Mouse (Mus musculus) cerebellum, adult 9-10 months (tissue): ENCODE data around the gene Dhtkd1.
A peak's percentile ranks its signal among the peaks of the same experiment; 100 is the strongest.
"Not testable (repeated sequence)": the region's sequence is repeated elsewhere in the genome, so short reads cannot be mapped to it uniquely, and the experiment has no call there.

Experiments used
- DNase-seq: peaks from one replicate; pipeline ENCODE4 v3.0.0; 2022

Gene Dhtkd1

DNA sequence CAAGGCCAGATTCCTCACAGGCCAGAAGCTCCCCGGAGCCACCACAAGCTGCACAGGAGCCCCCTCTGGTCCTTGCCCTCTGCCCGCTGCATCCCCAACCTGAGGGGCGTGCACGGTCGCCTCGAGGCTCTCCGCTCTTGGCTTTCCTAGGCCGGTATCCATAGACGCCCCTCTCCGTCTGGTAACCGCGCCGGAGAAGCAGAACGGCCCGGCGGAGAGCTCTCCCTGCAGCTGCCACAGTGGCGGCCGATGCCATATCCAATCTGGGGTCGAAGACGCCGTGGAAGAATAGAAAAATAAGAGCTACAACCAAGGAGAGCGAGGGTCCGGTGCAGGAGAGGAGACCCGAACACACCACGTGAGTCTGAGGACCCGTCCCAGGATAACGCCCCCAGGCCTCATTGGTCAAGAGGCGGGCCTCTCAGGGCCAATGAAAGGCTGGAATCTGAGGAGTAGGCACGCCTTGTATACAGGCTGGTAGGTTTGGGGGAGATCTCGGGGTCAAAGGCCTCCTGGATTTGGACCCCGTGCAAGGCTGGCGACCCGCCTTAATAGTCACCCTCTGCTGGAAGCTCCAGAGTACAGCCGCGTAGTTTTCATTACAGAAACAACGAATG is at the start of gene Dhtkd1:
Gene Dhtkd1, minus strand, starts transcription at position 377 of the 617 bp plus-strand sequence.
- peak; percentile 73 for DNase-seq

DNA sequence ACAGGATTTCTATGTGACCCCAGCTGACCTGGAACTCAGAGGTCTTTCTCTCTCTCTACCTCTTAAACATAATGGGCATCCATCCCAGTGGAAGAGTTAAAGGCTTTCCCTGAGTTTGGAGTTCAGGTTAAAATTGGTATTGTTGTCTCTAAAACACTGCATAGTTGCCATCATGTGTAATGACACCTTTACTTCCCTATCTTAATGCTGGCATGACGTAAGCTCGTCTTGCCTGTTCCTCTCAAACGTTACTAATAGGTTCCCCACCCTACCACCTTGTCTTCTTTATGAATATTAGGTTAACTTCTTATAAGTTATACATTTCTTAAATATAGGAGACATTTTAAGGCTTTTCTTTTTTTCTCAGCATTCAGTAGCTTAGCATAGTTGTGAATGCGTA is 34.9 kb upstream of the Dhtkd1 start:
- DNase-seq, result no peak

DNA sequence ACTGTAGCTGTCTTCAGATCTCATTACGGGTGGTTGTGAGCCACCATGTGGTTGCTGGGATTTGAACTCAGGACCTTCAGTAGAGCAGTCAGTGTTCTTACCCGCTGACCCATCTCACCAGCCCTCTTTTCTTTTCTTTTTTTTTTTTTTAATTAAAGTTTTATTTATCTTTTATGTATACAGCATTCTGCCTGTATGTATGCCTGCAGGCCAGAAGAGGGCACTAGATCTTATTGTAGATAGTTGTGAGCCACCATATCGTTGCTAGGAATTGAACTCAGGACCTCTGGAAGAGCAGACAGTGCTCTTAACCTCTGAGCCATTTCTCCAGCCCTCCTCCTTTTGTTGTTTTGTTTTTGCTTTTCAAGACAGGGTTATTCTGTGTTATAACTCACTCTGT is 28.0 kb upstream of the Dhtkd1 start:
- DNase-seq, result not testable (repeated sequence)

DNA sequence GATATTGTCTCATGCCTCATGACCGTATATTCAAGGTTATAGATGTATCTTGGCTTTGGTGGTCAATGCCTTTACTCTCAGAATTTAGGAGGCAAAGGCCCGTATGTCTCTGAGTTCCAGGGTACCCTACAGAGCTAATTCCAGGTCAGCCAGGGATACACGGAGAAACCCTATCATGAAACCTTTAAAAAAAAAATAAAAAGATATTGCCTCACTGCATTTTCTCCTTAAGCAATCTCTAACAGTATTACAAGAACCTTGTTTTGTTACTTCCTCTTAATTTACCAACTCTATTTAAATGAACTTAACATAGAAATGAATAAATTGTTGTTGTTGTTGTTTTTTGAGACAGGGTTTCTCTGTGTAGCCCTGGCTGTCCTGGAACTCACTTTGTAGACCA is 23.4 kb upstream of the Dhtkd1 start:
- DNase-seq, result no peak

DNA sequence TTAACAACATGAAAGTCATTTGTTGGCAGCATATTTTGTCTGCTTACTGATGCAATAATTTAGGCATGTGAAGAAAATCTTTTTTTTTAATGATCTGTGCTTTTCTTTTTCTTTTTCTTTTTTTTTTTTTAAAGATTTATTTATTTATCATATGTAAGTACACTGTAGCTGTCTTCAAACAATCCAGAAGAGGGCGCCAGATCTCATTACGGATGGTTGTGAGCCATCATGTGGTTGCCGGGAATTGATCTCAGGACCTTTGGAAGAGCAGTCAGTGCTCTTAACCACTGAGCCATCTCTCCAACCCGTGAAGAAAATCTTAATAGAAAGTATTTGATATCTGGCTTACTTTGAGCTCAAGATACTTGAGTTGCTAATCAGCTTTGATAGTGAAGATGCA is 21.1 kb upstream of the Dhtkd1 start:
- DNase-seq, result not testable (repeated sequence)

DNA sequence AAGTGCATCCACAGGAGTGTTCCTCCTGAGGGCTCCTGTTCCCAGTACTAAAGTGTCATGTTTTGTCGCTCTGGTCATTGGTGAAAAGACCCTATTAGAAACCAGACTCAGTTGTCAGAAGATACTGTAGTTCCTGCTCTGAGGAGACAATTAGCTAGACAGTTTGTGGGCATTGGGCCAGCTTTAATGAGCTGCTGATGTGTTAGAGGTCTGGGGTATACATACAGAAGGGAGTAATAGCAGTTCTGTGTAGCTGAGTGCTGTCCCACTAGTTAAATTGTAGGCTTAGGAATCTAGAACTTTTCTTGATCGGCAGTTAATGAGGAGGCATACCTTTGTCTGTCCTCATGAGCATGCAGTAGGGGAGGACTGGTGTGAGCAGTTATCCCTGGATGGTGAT is 19.7 kb upstream of the Dhtkd1 start:
- no peak for DNase-seq

DNA sequence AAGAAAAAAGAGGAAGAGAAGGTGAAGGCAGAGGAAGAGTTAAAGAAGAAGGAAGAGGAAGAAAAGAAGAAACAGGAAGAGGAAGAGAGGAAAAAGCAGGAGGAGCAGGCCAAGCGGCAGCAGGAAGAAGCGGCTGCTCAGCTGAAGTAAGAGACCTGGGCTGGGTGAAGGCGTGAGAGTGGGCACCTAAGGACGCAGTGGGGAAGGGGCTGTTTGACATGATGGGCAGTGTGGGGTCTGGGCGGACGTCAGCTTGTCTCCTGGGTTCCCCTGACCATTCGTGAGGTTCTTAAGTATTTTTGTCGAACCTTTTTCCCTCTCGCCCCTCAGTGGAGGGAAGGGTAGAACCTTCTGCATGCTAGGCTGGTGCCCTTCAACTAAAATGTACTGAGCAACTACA is 15.1 kb upstream of the Dhtkd1 start:
- DNase-seq, result no peak

DNA sequence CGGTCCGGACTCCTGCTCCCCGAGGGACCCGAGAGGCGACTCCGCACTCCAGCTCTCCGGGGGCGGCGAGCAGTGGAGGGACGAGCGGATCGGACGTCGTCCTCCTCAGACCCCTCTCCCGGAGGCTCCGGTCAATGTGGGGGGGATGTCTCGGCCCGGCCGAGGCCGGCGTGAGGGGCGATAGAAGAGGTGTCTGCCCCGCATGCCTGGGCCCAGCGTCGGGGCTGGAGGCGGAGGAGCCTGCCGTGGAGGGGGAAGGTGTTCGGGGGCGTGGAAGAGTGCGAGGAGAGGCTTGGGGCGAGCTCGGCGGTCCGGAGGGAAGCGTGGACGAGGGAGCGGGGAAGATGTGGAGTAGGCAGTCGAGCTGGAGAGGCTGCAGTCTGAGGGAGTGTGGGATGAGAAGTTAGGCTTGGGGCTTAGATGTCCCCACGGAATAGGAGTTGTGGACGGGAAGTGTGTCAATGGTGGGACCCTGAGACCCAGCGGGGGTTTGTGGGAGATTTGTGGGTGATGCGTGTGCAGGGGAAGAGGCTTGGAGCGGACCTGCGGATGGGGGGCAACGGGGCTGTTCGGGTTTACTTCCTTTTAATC is 9.1 kb upstream of the Dhtkd1 start:
- DNase-seq, result peak; percentile 62

DNA sequence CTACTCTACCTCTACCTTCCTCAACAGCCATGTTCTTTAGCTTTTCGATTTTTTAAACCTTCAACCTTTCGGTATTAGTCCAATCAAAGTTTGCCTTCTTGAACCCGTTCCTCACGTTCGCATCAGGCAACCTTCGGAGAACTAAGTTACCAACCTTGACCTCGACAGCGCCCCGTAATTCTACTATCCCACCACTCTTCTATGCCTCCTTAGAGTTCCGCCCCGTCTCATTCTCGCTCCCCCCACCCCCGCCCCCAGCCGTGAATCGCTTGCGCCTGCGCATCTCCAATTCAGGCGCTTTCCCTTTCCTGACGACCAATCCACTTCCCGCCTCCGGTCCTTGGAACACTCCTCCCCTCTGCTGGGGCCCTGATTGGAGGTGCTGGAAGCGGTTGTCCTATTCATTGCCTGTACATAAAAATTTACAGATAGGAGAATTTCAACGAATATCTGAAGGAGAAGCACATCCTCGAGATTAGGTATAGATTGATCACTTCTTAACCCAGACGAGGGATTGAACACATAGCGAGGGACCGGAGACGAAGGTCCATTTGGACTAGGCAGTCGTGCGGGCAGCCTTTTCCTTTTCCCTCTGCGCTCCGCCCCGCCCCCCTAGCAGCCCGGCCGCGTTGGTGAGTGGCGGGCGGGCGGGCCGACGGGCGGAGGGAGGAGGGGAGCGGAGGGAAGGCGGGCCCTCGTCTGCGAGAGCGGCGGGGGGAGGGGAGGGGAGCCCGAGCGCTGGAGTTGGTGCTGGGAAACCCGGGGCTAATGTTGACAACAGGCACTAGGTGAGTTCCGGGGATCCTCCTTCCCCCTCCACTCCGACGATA is 8.4 kb upstream of the Dhtkd1 start, which contains the start of gene Upf2:
Gene Upf2, plus strand, starts transcription at position 704 of the 830 bp plus-strand sequence.
- peak; percentile 97 for DNase-seq

DNA sequence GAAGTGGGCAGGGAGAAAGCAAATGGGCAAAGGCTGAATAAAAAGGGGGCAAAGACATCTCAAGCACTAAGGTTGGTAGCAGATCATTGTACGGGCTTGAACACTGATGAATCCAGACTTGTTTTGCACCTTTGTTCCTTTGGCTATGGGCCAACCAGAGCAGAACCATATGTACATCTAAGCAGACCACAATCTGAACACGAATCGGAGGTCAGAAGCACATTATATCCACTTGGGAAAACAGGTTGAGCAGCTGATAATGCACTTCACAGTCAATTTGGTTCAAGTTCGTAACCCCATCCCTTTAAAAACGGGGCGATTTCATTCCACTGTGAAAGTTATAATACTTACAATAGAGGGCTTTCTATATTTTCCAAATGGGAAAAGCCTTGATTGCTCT is 7.7 kb upstream of the Dhtkd1 start:
- peak; percentile 75 for DNase-seq

DNA sequence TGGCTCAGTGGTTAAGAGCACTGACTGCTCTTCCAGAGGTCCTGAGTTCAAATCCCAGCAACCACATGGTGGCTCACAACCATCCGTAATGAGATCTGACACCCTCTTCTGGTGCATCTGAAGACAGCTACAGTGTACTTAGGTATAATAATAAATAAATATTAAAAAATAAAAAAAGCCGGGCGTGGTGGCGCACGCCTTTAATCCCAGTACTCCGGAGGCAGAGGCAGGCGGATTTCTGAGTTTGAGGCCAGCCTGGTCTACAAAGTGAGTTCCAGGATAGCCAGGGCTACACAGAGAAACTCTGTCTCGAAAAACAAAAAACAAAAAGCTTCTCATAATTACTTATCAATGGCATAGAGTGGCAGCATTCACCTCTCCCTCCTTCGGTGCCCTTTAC is 7.2 kb upstream of the Dhtkd1 start:
- peak; percentile 55 for DNase-seq

DNA sequence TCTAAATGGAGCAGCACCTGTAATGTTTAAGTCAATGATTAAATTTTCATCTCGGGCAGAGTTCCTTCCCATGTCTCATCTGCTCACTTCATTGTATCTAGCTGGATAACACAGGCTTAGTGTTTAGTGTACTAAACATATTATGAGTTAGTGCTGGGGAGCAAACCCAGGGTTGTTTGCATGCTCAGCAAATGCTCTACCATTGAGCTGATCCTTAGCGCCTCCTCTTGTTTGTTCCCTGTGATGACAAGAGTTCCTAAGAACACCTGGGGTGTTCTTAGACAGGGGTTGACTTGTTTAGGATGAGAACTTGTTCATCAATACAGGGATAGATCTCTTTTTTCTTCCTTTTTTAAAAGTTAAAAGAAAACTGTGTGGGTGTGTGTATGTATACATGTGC is 6.4 kb upstream of the Dhtkd1 start:
- DNase-seq, result no peak

DNA sequence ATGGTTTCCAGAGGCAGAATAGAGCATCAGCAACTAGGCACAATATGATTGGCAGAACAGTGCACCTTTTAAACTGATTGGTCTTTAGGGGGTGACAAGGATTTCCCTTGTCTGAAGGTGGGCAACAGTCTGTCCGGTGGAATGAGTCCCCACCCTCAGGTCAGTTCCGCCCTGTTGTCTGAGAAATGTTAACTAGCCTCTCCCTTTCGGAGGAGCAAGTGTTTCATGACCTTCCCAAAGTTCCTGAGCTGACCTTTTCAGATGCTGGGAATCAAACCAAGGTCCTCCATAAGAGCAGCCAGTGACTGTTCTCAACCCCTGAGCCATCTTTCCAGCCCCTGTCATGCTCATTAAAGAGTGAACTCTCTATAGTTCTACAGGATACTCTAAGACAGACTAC is 4.3 kb upstream of the Dhtkd1 start:
- no peak for DNase-seq

DNA sequence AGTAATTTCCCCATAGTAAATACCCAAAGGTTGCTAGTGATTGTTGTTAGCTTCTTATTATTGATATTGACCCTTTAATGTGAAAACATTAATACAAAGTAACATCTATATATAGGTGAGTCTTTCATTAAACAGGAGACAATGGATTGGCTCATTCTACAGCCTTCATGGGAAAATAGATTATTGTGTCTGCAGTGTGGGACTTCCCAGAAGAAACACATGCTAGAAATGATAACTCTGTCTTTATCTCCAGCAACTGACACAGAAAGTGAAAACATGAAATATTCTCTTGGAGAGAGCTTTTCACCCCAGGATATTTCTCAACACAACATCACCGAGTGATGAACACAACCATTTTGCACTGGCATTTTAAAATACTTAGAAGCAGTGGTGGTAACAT is 3.0 kb upstream of the Dhtkd1 start:
- DNase-seq, result no peak

DNA sequence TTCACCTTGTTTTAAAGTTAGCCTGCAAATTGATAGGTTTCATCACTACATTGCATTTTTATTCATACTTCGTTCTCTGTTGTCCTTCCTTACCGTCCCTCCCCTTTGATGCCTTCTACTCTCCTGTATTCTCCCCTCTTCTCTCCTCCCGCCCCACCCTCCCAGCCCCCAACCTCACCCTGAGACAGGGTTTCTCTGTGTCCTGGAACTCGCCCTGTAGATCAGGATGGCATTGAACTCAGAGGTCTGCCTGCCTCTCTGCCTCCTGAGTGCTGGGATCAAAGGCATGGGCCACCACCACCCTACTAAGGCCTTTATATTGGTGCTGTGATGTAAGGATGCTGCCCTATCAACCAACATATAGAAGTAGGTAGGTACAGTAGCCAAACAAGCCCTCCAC is 479 bp upstream of the Dhtkd1 start:
- no peak for DNase-seq

DNA sequence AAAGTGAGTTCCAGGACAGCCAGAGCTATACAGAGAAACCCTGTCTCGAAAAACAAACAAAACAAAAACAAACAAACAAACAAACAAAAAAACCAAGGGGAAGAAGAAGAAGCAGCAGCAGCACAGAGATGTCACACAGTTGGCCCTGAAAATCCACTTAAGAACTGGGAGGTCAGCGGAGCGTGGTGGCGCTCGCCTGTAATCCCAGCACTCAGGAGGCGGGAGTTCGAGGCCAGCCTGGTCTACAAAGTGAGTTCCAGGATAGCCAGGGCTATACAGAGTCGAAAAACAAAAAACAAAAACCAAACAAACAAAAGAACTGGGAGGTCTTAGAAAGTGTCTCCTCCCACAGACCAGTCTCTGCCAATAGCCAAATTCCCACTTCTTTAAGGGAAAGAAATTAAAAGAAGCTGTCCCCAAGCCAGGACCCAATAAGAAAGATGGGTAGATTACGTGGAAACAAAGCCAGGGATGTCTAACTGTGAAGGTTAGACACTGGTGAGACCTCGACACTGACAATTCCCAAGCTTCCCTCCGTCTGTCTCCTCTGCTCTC is 654 bp downstream of the Dhtkd1 start:
- no peak for DNase-seq

DNA sequence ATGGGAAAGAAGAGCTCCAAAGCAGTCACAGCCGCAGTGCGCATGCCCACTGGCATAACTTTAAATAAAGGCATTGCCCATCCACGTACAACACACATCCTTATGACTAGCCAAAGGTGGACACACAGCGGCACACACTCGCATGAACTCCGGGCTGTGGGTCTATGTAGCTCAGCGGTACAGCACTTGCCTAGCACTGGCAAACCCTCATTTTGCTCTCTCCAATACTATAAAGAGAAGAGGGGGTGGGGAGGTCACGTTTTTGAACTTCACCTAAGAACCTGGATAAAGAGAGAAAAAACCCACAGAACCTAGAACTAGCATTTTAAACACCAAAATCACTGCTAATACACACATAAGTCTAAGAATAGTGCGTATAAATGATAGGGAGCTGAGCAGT is 1.7 kb downstream of the Dhtkd1 start:
- no peak for DNase-seq

DNA sequence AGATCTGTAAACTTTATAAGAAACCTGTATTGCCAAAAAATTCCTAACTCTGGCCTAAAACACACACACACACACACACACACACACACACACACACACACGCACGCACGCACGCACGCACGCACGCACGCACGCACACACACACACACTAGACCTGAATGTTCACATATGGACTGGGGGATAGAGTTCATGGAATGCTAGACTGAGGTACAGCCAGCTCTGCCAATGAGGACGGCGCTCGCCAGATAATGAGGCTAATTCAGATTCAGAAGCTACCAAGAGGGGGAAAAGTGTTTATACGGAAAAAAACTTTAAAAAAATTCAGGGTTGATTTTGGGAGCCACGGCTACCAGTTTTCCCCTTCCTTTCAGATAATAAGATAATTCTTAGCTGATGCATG is 2.7 kb downstream of the Dhtkd1 start:
- DNase-seq, result no peak

DNA sequence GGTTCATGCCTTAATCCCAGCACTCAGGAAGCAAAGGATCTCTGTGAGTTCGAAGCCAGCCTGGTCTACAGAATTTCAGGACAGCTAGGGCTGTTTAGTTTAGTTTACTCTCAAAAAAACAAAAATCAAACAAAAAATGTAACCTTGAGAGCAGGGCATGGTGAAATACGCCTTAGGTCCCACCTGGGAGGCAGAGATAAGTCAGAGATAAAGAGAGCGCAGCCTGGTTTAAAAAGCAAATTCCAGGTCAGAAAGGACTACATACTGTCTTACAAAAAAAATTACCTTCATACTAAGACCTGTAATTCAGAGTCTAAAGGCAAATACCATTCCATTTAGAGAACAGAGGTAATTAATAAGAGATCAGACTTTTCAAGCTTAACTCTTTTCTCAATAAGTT is 3.3 kb downstream of the Dhtkd1 start:
- no peak for DNase-seq

DNA sequence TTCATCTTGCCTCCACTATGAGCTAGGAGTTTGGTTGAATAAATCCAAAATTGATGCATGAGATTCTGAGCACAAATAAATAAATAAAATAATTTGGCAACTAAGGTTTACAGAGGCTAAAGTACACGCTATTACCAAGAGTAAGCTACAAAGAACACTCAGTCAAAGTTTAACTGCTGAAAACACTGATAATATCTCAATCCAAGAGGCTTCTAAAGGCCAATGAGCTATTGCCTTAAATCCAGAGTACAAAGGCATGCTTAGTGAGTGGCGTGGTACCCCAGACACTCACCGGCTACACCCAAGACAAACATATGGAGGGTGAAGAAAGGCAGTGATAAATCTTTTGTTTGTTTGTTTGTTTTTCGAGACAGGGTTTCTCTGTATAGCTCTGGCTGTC is 6.0 kb downstream of the Dhtkd1 start:
- DNase-seq, result no peak

DNA sequence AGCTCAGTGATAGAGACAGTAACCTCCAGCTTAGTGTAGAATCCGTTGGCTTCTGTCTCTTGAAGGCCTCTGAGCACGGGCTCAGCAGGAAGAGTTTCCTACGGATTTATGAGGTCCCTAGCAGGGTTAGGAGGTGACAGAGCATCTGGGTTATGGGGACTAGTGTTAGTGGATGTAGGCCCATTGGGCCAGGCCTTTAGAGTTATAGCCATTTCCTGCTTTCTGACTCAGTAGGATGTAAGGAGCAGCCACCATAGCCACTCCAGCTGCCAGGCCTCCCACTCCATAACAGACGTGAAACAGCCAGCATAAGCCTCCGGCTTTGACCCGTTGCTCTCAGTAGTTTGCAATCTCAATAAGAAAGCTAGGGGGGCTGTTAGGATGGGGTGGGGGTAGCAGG is 6.5 kb downstream of the Dhtkd1 start:
- no peak for DNase-seq

DNA sequence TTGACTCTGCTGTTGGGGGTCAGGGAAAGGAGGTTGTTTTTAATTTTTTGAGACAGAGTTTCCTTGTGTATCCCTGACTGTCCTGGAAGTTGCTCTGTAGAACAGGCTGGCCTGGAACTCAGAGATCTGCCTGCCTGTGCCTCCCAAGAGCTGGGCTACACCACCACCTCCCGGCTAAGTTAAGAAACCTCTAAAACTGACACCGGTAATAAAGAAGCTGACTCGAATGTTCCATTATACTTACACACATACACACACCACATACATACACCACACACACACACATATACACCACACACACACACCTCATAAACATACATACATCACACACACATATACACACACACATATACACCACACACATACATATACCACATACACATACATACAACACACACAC is 7.7 kb downstream of the Dhtkd1 start:
- DNase-seq, result no peak

DNA sequence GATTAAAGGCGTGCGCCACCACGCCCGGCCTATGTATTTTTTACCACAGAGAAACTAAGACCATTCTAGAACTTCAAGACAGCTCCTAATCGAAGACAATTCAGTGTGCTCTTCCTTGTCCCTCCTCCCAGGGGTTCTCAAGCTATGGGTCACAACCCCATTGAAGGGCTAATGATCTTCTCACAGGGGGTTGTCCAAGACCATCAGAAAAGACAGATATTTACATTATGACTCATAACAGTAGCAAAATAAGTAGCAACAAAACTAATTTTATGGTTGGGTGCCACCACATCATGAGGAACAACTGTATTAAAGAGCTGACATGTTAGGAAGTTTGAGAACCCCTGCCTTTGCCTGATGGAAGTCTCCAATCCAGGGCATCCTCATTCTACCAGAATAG is 10.7 kb downstream of the Dhtkd1 start:
- DNase-seq, result no peak
